Mouse (Mus musculus) R1 (cell line): Measurements from ENCODE around the gene Olfr156.

Source experiments
- DNase-seq: peaks from one replicate; pipeline ENCODE4 v3.0.0-alpha.2; 2018; ENCODE audit warnings: low read depth, low spot score

Olfr156 gene

GRCm38 (mm10) chr4:43823845-43824337 is at the start of gene Olfr156:
Olfr156 (minus strand) TSS chr4:43823895.
- DNase-seq, result peak; percentile 73

GRCm38 (mm10) chr4:43869821-43870220 is 46.1 kb upstream of the Olfr156 start:
- no peak for DNase-seq

DNA sequence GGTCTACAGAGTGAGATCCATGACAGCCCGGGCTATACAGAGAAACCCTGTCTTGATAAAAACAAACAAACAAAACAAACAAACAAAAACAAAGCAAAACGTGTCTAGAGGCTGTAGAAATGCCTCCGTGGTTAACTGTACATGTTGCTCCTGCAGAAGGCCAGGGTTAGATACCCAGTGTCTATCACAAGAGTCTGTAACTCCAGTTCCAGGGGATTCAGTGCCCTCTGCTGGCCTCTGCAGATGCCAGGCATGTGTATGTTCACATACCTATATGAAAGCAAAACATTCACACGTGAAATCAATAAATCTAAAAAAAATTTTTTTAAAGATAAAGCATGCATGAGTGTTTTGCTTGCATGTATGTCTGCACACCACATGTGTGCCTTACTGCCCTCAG is 39.6 kb upstream of the Olfr156 start:
- no peak for DNase-seq

DNA sequence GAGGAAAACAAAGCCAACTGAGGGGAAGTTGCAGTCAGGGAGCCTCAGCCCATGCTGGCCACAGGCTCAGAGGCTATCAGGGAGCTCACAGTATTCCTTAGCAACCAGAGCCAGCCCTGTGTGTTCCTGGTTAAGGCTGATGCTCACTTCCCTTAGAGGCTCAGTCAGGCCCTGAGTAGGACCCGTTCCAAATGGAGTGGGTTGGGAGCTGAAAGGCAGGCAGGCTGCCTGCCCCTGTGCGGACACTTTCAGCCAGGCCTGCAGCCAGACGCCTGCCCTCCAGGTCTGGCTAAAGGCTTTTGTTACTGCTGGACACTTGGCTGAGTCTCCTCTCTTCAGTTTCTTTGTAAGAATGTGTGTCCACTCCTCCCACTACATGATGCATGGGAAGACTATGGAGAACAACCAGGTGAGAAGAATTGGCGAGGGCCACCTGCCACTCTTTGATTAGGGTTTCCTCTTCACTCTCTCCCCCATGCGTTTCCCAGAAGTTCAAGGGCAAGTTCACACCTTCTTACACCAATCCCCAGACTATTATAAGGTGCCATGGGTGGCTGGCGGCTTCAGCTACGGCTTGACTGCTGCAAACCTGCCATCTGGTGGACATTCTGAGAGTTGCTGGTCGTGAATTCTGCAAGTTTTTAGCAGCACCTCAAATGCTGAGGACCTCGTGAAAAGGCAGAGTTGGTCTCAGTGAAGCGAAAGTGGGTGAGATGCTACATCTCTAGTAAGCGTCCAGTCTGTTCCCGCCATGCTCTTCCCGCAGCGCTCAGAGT is 37.2 kb upstream of the Olfr156 start:
- DNase-seq, result peak; percentile 81

DNA sequence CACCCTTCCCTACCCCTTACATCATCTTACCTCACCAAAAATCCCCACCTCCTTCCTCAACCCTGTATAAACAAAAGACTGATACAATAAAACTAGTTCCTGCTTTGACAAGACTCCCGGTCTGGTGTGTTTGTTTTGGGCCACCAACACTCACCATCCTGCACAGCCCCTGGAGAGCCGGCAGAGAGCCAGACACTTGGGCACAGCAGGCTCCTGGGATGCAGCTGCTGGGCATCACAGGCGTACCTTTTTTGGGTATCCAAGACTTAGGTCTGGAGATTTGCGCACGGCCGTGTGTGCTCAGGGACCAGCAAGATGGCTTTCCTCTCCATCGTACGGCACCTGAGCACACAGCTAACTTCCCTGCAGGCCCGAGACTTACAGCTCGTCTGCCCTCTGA is 36.2 kb upstream of the Olfr156 start:
- no peak for DNase-seq

DNA sequence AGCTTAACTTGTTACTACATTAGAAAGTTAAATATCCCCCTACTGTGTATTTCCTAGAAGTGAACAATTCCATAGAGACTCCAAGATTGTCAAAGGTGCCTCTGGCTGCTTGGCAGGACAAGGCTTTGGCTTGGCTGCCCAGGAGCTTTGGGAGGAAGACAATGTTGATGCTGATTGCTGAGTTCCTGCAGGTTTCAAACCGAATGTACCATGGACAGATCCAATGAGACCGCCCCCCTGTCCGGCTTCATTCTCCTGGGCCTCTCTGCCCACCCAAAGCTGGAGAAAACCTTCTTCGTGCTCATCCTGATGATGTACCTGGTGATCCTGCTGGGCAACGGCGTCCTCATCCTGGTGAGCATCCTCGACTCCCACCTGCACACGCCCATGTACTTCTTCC is 30.4 kb upstream of the Olfr156 start:
- no peak for DNase-seq

DNA sequence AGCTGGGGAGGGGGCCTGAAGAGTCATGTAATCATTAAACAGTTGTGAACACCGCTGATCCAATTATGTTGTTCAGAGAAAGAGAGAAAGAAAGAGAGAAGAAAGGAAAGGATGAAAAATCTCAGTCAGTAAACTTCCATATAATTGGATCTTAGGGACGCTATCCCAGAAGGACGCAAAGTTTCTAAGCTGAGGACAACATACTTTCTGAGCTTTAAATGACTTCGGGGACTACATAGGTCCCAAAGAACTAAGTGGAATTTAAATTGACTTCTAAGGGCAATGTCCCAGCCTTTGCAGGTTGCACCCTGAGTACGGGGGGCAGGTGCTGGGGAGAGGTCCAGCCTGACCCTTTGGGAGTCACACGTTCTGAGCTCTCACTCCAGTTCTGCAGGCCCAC is 27.6 kb upstream of the Olfr156 start, which contains the start of gene Olfr155:
TSS of gene Olfr155 (plus strand) at position 301 of the 400 bp plus-strand sequence.
- no peak for DNase-seq

GRCm38 (mm10) chr4:43840101-43840500 is 16.4 kb upstream of the Olfr156 start, which contains the start of gene Olfr157:
Olfr157 (minus strand) TSS chr4:43840201.
- DNase-seq, result no peak

DNA sequence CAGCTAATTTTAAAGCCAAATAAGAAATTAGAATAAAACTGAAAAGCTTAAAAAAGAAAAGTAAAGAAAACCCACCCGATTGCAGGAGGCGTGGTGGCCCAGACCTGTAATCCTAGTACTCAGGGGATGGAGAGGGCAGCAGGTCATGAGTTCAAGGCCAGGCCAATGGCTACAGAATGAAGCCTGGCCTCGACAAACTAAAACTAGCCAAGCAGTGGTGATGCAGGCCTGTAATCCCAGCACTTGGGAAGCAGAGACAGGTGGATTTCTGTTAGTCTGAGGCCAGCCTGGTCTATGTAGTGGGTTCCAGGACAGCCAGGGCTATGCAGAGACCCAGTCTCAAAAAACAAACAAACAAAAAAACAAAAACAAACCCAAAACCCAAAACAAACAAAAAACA is 14.6 kb upstream of the Olfr156 start:
- DNase-seq, result no peak

GRCm38 (mm10) chr4:43834749-43835148 is 11.1 kb upstream of the Olfr156 start:
- DNase-seq, result no peak

- DNase-seq, result no peak
Observed at GRCm38 (mm10) chr4:43833752-43834151, 10.1 kb upstream of the Olfr156 start.

GRCm38 (mm10) chr4:43832031-43832430 is 8.3 kb upstream of the Olfr156 start:
- peak; percentile 53 for DNase-seq

GRCm38 (mm10) chr4:43828806-43829205 is 5.1 kb upstream of the Olfr156 start:
- DNase-seq, result no peak

DNA sequence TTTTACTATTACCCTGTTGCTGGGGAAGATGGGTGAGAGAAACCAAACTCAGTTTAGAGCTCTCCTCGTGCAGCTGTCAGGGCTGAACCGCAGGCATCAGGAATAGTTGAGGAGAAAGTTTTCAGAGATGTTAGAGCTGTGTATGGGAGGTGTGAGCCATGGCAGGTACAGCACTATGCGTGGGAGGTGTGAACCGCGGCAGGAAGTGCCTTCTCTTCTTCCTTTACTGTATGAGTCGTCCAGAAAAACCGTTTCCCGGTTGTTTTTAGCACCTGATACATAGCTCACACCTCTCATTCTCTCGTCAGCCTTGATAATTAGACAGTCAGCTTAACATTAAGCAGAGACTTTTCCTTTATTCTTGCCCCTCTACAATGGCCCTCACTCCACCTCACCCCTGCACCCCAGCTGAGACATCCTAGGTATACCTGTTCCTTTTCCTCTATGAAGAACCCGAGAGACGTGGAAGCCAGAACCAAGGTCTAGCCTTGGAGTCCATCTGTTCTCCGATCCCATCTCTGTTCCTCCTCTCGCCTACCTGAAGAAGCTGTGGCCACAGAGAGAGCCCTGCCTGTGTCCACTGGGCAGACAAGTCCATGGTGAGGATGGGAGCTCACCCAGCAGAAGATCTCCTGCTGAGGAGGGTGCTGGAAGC is 672 bp downstream of the Olfr156 start:
- DNase-seq, result no peak

GRCm38 (mm10) chr4:43798936-43799335 is 24.8 kb downstream of the Olfr156 start:
- peak; percentile 67 for DNase-seq

- peak; percentile 88 for DNase-seq
Observed at GRCm38 (mm10) chr4:43795844-43796243, 27.9 kb downstream of the Olfr156 start.

GRCm38 (mm10) chr4:43795296-43795695 is 28.4 kb downstream of the Olfr156 start:
- DNase-seq, result peak; percentile 72

DNA sequence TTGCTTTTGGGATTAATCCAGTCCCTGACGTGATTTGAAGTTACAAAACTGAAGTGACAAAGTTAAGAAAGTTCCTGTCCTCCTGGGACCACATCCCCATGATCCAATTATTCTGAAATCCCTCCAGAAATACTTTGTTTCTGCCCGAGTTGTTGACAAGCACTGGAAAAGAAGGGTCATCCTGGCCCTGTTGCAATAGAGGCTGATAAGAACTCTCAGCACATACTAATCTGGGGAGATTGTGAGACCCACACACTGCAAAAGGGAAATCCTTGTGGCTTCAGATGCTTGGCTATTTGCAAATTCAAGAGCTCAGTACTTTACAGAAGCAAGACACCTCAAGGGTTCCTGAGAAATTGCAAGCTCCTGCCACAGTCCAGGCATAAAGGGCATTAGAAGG is 51.4 kb downstream of the Olfr156 start:
- no peak for DNase-seq

DNA sequence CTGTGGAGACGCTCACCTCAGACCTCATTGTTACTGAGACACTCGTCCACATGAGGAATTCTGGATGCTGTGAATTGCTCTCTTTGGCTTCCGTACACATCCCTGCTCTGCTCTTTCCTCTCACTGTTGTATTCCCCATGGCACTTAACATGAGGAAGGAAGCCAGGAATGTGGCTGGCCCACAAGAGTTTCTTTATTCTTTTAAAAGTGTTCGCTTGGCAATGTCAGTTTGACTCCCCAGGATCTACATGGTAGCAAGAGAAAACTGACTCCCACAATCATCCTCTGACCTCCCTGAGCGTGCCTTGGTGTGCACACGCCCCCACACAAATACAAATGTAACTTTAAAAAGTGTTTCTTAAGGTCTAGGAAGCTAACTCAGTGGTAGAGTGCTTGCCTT is 52.1 kb downstream of the Olfr156 start:
- DNase-seq, result no peak

- no peak for DNase-seq
Observed at GRCm38 (mm10) chr4:43770909-43771308, 52.8 kb downstream of the Olfr156 start, which contains the start of gene Olfr159. Olfr159 (minus strand) TSS chr4:43771009.
